Mouse (Mus musculus) olfactory bulb, adult 2 months (tissue): ENCODE measurements around the gene Eml2. TPM values are rescaled to one million over a fixed set of nuclear protein-coding genes. Genes with fewer than 3 reads are reported as not detected.
A peak's percentile ranks its signal among the peaks of the same experiment; 100 is the strongest.

Experiments
- H3K27ac ChIP-seq: fragments of 200-500 bp; 2 replicates; pipeline ENCODE4 v1.5.1; 2012; ENCODE audit warnings: low read depth, low read length; ENCODE audit not compliant: insufficient read depth
- H3K4me1 ChIP-seq: fragments of 200-500 bp; 2 replicates; pipeline ENCODE4 v1.6.1; 2012; ENCODE audit warnings: low read length; ENCODE audit not compliant: control insufficient read depth, insufficient read depth
- H3K4me3 ChIP-seq: fragments of 200-500 bp; 2 replicates; pipeline ENCODE4 v1.5.1; 2012; ENCODE audit warnings: mild to moderate bottlenecking, low read depth, low read length, moderate library complexity; ENCODE audit not compliant: insufficient read depth
- CTCF ChIP-seq: fragments of 200-500 bp; IDR thresholded peaks from 2 replicates; pipeline ENCODE4 v1.5.1; 2012; ENCODE audit warnings: low read depth, mild to moderate bottlenecking, low read length, moderate library complexity; ENCODE audit not compliant: insufficient read depth
- POLR2A ChIP-seq: fragments of 200-500 bp; IDR thresholded peaks from 2 replicates; pipeline ENCODE4 v1.6.1; 2012; ENCODE audit warnings: mild to moderate bottlenecking, low read depth, low read length, moderate library complexity; ENCODE audit not compliant: insufficient read depth
- WGBS: fragments of 180-500 bp; shearing (Covaris S2); methylation state at CpG from one replicate; pipeline ENCODE4 v1.1.7; 2018; 5-methylcytosine and 5-hydroxymethylcytosine counted together
- polyA plus RNA-seq: library from polyadenylated mRNA; stranded (reverse); fragments of >200 nt; gene quantifications from 2 replicates; pipeline ENCODE4 v1.2.4, GENCODE M21; 2012; ENCODE audit warnings: low replicate concordance; ENCODE audit not compliant: missing spikeins, insufficient read depth, insufficient read length

The Eml2 gene
- polyA plus RNA-seq, 1 experiment, result not detected

- H3K4me3 ChIP-seq, result no peak overlapping the region
- no peak for TF ChIP-seq CTCF
- no peak for TF ChIP-seq POLR2A
- no peak overlapping the region for H3K27ac ChIP-seq
- peaks cover 4% of the 10 kb centered on the region for H3K4me1 ChIP-seq
- WGBS, result 78% methylated on average over 4 of the region's 4 CpGs
These were observed 33.3 kb downstream of the Eml2 start for GRCm38 (mm10) chr7:19209494-19209893.

- Histone ChIP-seq H3K4me3 (no peak overlapping the region), H3K4me1 (peaks cover 8% of the 10 kb centered on the region), H3K27ac (no peak overlapping the region)
- TF ChIP-seq CTCF, result no peak
- TF ChIP-seq POLR2A, result no peak
- 93% methylated on average over 5 of the region's 5 CpGs for WGBS
These were observed 33.8 kb downstream of the Eml2 start for GRCm38 (mm10) chr7:19210010-19210409.

GRCm38 (mm10) chr7:19211041-19211675 lies 34.9 kb downstream of the Eml2 start:
- 80% methylated on average over 5 of the region's 5 CpGs for WGBS
- H3K4me3 ChIP-seq, result no peak overlapping the region
- H3K4me1 ChIP-seq, result peaks cover 11% of the 10 kb centered on the region
- no peak overlapping the region for H3K27ac ChIP-seq
- no peak for TF ChIP-seq POLR2A
- no peak for TF ChIP-seq CTCF

- no peak for TF ChIP-seq POLR2A
- TF ChIP-seq CTCF, result no peak
- Histone ChIP-seq H3K27ac (no peak within 1 kb of the TSS; the same call in 1 of the 2 replicates), H3K4me3 (peak within 1 kb of the TSS; percentile 52), H3K4me1 (peaks cover 11% of the 10 kb centered on the region)
- 5% methylated on average over 29 of the region's 30 CpGs for WGBS
These were observed 36.0 kb downstream of the Eml2 start, which contains the start of gene Gpr4 for GRCm38 (mm10) chr7:19211996-19212755. Gene Gpr4, plus strand, starts transcription at chr7:19212538.

- Histone ChIP-seq H3K27ac (no peak overlapping the region), H3K4me3 (no peak overlapping the region), H3K4me1 (peaks cover 11% of the 10 kb centered on the region)
- no peak for TF ChIP-seq POLR2A
- 90% methylated on average over 2 of the region's 2 CpGs for WGBS
These were observed 37.2 kb downstream of the Eml2 start for GRCm38 (mm10) chr7:19213385-19213784.

DNA sequence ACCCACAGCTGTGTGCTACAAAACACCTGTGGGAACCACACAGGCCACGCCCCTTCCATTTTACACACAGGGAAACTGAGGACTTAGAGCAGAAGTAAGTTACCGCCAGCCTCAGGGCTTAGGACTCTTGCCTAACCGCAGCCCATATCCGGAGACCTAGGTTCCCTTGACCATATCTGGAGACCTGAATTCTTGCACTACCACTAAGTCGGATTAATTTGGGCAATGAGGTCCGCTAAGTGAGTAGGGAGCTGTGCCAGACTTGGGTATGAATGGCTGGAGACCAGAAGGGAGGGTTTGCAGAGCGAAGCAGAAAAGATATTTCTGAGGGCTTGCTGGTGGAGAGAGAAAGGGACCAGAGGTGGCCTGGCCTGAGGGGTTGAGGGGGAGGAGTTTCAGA lies 38.1 kb downstream of the Eml2 start:
- no peak overlapping the region for H3K27ac ChIP-seq
- no peak overlapping the region for H3K4me3 ChIP-seq
- TF ChIP-seq POLR2A, result no peak
- no peak for TF ChIP-seq CTCF
- WGBS, result 58% methylated on average over 7 of the region's 7 CpGs
- H3K4me1 ChIP-seq, result peaks cover 11% of the 10 kb centered on the region

DNA sequence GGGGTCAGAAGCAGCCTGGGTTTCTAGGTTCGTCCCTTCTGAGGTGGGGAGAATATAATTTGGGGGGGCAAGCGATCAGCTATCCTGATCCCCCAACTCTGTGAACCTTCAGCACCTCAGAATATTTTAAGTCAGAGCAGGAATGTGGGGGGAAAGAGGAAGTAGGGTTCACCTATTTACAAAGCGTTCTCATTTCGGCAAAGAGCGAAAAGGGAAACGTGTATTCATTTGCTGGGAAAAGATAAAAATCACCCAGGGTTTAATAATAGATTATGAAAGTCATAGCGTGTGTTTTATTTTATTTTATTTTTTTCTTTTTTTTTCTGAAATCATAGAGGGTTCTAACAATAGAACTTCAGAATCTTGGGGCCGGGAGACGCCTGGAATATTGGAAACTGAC lies 38.7 kb downstream of the Eml2 start:
- H3K4me3 ChIP-seq, result no peak overlapping the region
- no peak for TF ChIP-seq CTCF
- no peak for TF ChIP-seq POLR2A
- 44% methylated on average over 9 of the region's 9 CpGs for WGBS
- H3K27ac ChIP-seq, result no peak overlapping the region
- peaks cover 11% of the 10 kb centered on the region for H3K4me1 ChIP-seq

- 68% methylated on average over 5 of the region's 5 CpGs for WGBS
- no peak for TF ChIP-seq CTCF
- no peak for TF ChIP-seq POLR2A
- Histone ChIP-seq H3K4me3 (no peak overlapping the region), H3K27ac (no peak overlapping the region), H3K4me1 (peaks cover 9% of the 10 kb centered on the region)
These were observed 41.3 kb downstream of the Eml2 start for GRCm38 (mm10) chr7:19217492-19217891.

- Histone ChIP-seq H3K4me3 (no peak overlapping the region), H3K27ac (no peak overlapping the region), H3K4me1 (peaks cover 7% of the 10 kb centered on the region; the same call in 1 of the 2 replicates)
- TF ChIP-seq POLR2A, result no peak
- no peak for TF ChIP-seq CTCF
- 22% methylated on average over 3 of the region's 3 CpGs for WGBS
These were observed 41.7 kb downstream of the Eml2 start for GRCm38 (mm10) chr7:19217944-19218343.

- WGBS, result 70% methylated on average over 3 of the region's 3 CpGs
- peaks cover 2% of the 10 kb centered on the region; the same call in 1 of the 2 replicates for H3K4me1 ChIP-seq
- H3K4me3 ChIP-seq, result no peak overlapping the region
- TF ChIP-seq POLR2A (no peak), CTCF (no peak)
- no peak overlapping the region for H3K27ac ChIP-seq
These were observed 43.8 kb downstream of the Eml2 start for GRCm38 (mm10) chr7:19220061-19220460.
